Mouse (Mus musculus) hindbrain, embryonic 15.5 days (tissue): ENCODE data around the gene Nfyb. TPM values are rescaled to one million over a fixed set of nuclear protein-coding genes. Genes with fewer than 3 reads are reported as not detected.

Experiments
- ATAC-seq: fragments of 200-750 bp; cut with Nextera tagmentation; 2 replicates; pipeline ENCODE4 v1.8.0; 2017; ENCODE audit warnings: low read depth, moderate number of reproducible peaks, moderate TSS enrichment; ENCODE audit not compliant: low FRiP score
- H3K27ac ChIP-seq: fragments of 300-500 bp; sonication (generic); replicated peaks from 2 replicates; pipeline ENCODE4 v1.5.1; 2015; ENCODE audit warnings: mild to moderate bottlenecking, inconsistent platforms
- H3K27me3 ChIP-seq: fragments of 300-500 bp; sonication (generic); 2 replicates; pipeline ENCODE4 v1.6.1; 2015; ENCODE audit warnings: control low read depth, inconsistent platforms
- H3K36me3 ChIP-seq: fragments of 300-500 bp; sonication (generic); 2 replicates; pipeline ENCODE4 v1.6.1; 2015; ENCODE audit warnings: control low read depth, inconsistent platforms
- H3K4me1 ChIP-seq: fragments of 300-500 bp; sonication (generic); replicated peaks from 2 replicates; pipeline ENCODE4 v1.6.1; 2015; ENCODE audit warnings: control low read depth, inconsistent platforms
- H3K4me2 ChIP-seq: fragments of 300-500 bp; sonication (generic); 2 replicates; pipeline ENCODE4 v1.6.1; 2015; ENCODE audit warnings: moderate library complexity, mild to moderate bottlenecking, inconsistent platforms
- H3K4me3 ChIP-seq: fragments of 300-500 bp; sonication (generic); 2 replicates; pipeline ENCODE4 v1.5.1; 2015; ENCODE audit warnings: mild to moderate bottlenecking, inconsistent platforms
- H3K9ac ChIP-seq: fragments of 300-500 bp; sonication (generic); 2 replicates; pipeline ENCODE4 v1.6.1; 2015; ENCODE audit warnings: inconsistent platforms
- H3K9me3 ChIP-seq: fragments of 300-500 bp; sonication (generic); 2 replicates; pipeline ENCODE4 v1.6.1; 2016; ENCODE audit warnings: control low read depth, inconsistent platforms
- WGBS: fragments of 180-500 bp; shearing (Covaris S2); methylation state at CpG from one replicate; pipeline ENCODE4 v1.1.7; 2015; 5-methylcytosine and 5-hydroxymethylcytosine counted together
- polyA plus RNA-seq: library from polyadenylated mRNA; unstranded; fragments of >200 nt; fragmentation: Nextera tagmentation; extraction: Ambion mirVana; gene quantifications from 2 replicates; pipeline ENCODE4 v1.2.1, GENCODE M21; 2015

The Nfyb gene
- polyA plus RNA-seq, 1 experiment from 2014 or later: 39.0 TPM

DNA sequence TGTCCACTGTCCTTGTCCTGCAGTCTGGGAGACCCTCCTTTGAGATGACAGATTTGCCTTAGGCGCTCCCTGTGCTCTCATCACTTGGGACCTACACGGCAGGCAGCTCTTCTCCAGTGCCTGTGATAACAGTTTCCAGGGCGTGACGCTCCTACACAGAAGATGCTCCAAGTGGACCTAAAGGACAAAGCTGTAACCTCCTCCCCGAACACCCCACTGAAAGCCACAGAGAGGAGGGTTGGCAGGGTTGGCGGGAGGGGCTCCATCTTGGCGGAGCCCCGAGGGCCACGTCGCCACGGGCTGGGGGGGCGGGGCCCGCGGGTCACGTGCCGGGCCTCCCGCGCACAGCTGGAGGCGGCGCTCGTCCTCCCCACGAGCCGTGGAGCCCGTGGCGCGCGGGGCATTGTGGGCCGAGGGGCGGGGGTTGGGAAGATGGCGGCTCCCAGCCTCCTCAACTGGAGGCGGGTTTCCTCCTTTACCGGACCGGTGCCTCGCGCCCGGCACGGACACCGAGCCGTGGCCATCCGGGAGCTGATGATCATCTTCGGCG lies 65.2 kb downstream of the Nfyb start:
- Histone ChIP-seq H3K4me2 (peak overlapping the region; percentile 94), H3K4me3 (peak overlapping the region; percentile 62), H3K27ac (peak overlapping the region; percentile 88), H3K36me3 (peaks cover 9% of the 10 kb centered on the region), H3K9me3 (no peaks in the 10 kb centered on the region), H3K9ac (peak overlapping the region; percentile 65), H3K27me3 (no peaks in the 10 kb centered on the region), H3K4me1 (peaks cover 19% of the 10 kb centered on the region)
- WGBS: 1% methylated on average over 41 of the region's 42 CpGs
- ATAC-seq: peak; percentile 95

Other genes with a start within 250 kb of the Nfyb start
- gene 1190007I07Rik, start 140.9 kb downstream of the Nfyb start, polyA plus RNA-seq: 32.6 and 36.5 TPM in 2 replicates
- 146 and 153 TPM in 2 replicates for gene Tdg, start 134.3 kb downstream of the Nfyb start, polyA plus RNA-seq
- 1.5 TPM in 2 replicates for gene Glt8d2, start 73.5 kb downstream of the Nfyb start, polyA plus RNA-seq
- 35.9 and 37.3 TPM in 2 replicates for gene Hcfc2, start 68.0 kb downstream of the Nfyb start, polyA plus RNA-seq
- gene Txnrd1, start 69.8 kb upstream of the Nfyb start, polyA plus RNA-seq: 103 and 105 TPM in 2 replicates
- gene Eid3, start 102.5 kb upstream of the Nfyb start, polyA plus RNA-seq: 0.34 and 0.45 TPM in 2 replicates
- 3.7 and 3.8 TPM in 2 replicates for gene Chst11, start 221.4 kb upstream of the Nfyb start, polyA plus RNA-seq